Mouse (Mus musculus): ENCODE data around the gene Tmprss11b. TPM values are rescaled to one million over a fixed set of nuclear protein-coding genes. Genes with fewer than 3 reads are reported as not detected.
"Not testable (repeated sequence)": the region's sequence is repeated elsewhere in the genome, so short reads cannot be mapped to it uniquely, and the experiment has no call there.

Tmprss11b gene
- polyA plus RNA-seq (2015; fragmentation: Nextera tagmentation; extraction: Ambion mirVana): not detected in 2 replicates

- no peak within 1 kb of the TSS for H3K27ac ChIP-seq (replicated peaks)
- no peak within 1 kb of the TSS for H3K4me3 ChIP-seq
- no peaks in the 10 kb centered on the region for H3K9me3 ChIP-seq
- ATAC-seq (ENCODE audit: extremely low read depth, insufficient number of reproducible peaks, low FRiP score, low TSS enrichment): no peak
- no peaks in the 10 kb centered on the region for H3K4me1 ChIP-seq
- no peaks in the 10 kb centered on the region for H3K27me3 ChIP-seq (replicated peaks)
- no peak within 1 kb of the TSS for H3K4me2 ChIP-seq
- WGBS: 63% methylated on average over 5 of the region's 5 CpGs
- no peak within 1 kb of the TSS for H3K9ac ChIP-seq
- H3K36me3 ChIP-seq: no peaks in the 10 kb centered on the region
Measured at GRCm38 (mm10) chr5:86676262-86676661, at the start of gene Tmprss11b. Tmprss11b (minus strand) TSS chr5:86676362.

- H3K36me3 ChIP-seq: no peaks in the 10 kb centered on the region
- H3K9ac ChIP-seq: no peak overlapping the region
- no peaks in the 10 kb centered on the region for H3K27me3 ChIP-seq (replicated peaks)
- no peak overlapping the region for H3K4me3 ChIP-seq
- no peaks in the 10 kb centered on the region for H3K9me3 ChIP-seq
- ATAC-seq (ENCODE audit: extremely low read depth, insufficient number of reproducible peaks, low FRiP score, low TSS enrichment): no peak
- H3K27ac ChIP-seq (replicated peaks): no peak overlapping the region
- H3K4me1 ChIP-seq: no peaks in the 10 kb centered on the region
- H3K4me2 ChIP-seq: no peak overlapping the region
Measured at GRCm38 (mm10) chr5:86725021-86725420, 48.9 kb upstream of the Tmprss11b start.

- 31% methylated on average over 2 of the region's 2 CpGs for WGBS
- Histone ChIP-seq H3K9me3 (no peaks in the 10 kb centered on the region), H3K27me3 (replicated peaks) (no peaks in the 10 kb centered on the region), H3K4me2 (no peak overlapping the region), H3K27ac (replicated peaks) (no peak overlapping the region), H3K36me3 (no peaks in the 10 kb centered on the region), H3K4me3 (no peak overlapping the region), H3K4me1 (no peaks in the 10 kb centered on the region), H3K9ac (no peak overlapping the region)
- ATAC-seq (ENCODE audit: extremely low read depth, insufficient number of reproducible peaks, low FRiP score, low TSS enrichment): no peak
Measured at GRCm38 (mm10) chr5:86722820-86723460, 46.8 kb upstream of the Tmprss11b start.

- no peak for ATAC-seq (ENCODE audit: extremely low read depth, insufficient number of reproducible peaks, low FRiP score, low TSS enrichment)
- no peak overlapping the region for H3K9ac ChIP-seq
- H3K27ac ChIP-seq (replicated peaks): no peak overlapping the region
- H3K9me3 ChIP-seq: no peaks in the 10 kb centered on the region
- no peak overlapping the region for H3K4me2 ChIP-seq
- 73% methylated on average over 2 of the region's 2 CpGs for WGBS
- no peaks in the 10 kb centered on the region for H3K36me3 ChIP-seq
- H3K27me3 ChIP-seq (replicated peaks): no peaks in the 10 kb centered on the region
- no peaks in the 10 kb centered on the region for H3K4me1 ChIP-seq
- no peak overlapping the region for H3K4me3 ChIP-seq
Measured at GRCm38 (mm10) chr5:86714967-86715366, 38.8 kb upstream of the Tmprss11b start.

- Histone ChIP-seq H3K27me3 (replicated peaks) (no peaks in the 10 kb centered on the region), H3K9ac (no peak overlapping the region), H3K9me3 (no peaks in the 10 kb centered on the region), H3K4me2 (no peak overlapping the region), H3K4me1 (no peaks in the 10 kb centered on the region), H3K36me3 (no peaks in the 10 kb centered on the region), H3K4me3 (no peak overlapping the region), H3K27ac (replicated peaks) (no peak overlapping the region)
- WGBS: 70% methylated on average over 3 of the region's 3 CpGs
- no peak for ATAC-seq (ENCODE audit: extremely low read depth, insufficient number of reproducible peaks, low FRiP score, low TSS enrichment)
Measured at GRCm38 (mm10) chr5:86704923-86705322, 28.8 kb upstream of the Tmprss11b start.

- Histone ChIP-seq H3K27ac (replicated peaks) (no peak overlapping the region), H3K9me3 (no peaks in the 10 kb centered on the region), H3K27me3 (replicated peaks) (no peaks in the 10 kb centered on the region), H3K4me1 (no peaks in the 10 kb centered on the region), H3K36me3 (no peaks in the 10 kb centered on the region), H3K4me3 (no peak overlapping the region), H3K4me2 (no peak overlapping the region), H3K9ac (no peak overlapping the region)
- ATAC-seq (ENCODE audit: extremely low read depth, insufficient number of reproducible peaks, low FRiP score, low TSS enrichment): no peak
- 54% methylated on average over 4 of the region's 4 CpGs for WGBS
Measured at GRCm38 (mm10) chr5:86684667-86685066, 8.5 kb upstream of the Tmprss11b start.

GRCm38 (mm10) chr5:86649185-86649584 lies 27.0 kb downstream of the Tmprss11b start:
- 19% methylated on average over 4 of the region's 4 CpGs for WGBS
- ATAC-seq (ENCODE audit: extremely low read depth, insufficient number of reproducible peaks, low FRiP score, low TSS enrichment): not testable (repeated sequence)

GRCm38 (mm10) chr5:86640795-86641194 lies 35.4 kb downstream of the Tmprss11b start:
- Histone ChIP-seq H3K4me2 (no peak overlapping the region), H3K4me3 (no peak overlapping the region), H3K9ac (no peak overlapping the region), H3K4me1 (peaks cover 7% of the 10 kb centered on the region), H3K27me3 (replicated peaks) (0 out of 2 replicates have a peak, but pooled peaks cover 3% of the 10 kb centered on the region), H3K27ac (replicated peaks) (no peak overlapping the region), H3K36me3 (no peaks in the 10 kb centered on the region), H3K9me3 (no peaks in the 10 kb centered on the region)
- 14% methylated on average over 3 of the region's 3 CpGs for WGBS
- no peak; the same call in 1 of the 2 replicates for ATAC-seq (ENCODE audit: extremely low read depth, insufficient number of reproducible peaks, low FRiP score, low TSS enrichment)

More at GRCm38 (mm10) chr5:86649185-86649584, 27.0 kb downstream of the Tmprss11b start:
- H3K4me3 ChIP-seq; H3K4me1 ChIP-seq; H3K27ac ChIP-seq (replicated peaks); H3K4me2 ChIP-seq; H3K9me3 ChIP-seq; H3K36me3 ChIP-seq; H3K27me3 ChIP-seq (replicated peaks); H3K9ac ChIP-seq: not testable (repeated sequence)

GRCm38 (mm10) chr5:86632324-86632723 lies 43.8 kb downstream of the Tmprss11b start, which contains the start of gene Tmprss11f:
Tmprss11f (minus strand) TSS chr5:86632424.
- Histone ChIP-seq H3K4me1 (0 out of 2 replicates have a peak, but pooled peaks cover 2% of the 10 kb centered on the region), H3K4me3 (no peak within 1 kb of the TSS), H3K4me2 (no peak within 1 kb of the TSS), H3K9me3 (no peaks in the 10 kb centered on the region), H3K36me3 (no peaks in the 10 kb centered on the region), H3K27ac (replicated peaks) (no peak within 1 kb of the TSS), H3K9ac (no peak within 1 kb of the TSS), H3K27me3 (replicated peaks) (no peaks in the 10 kb centered on the region)
- ATAC-seq (ENCODE audit: extremely low read depth, insufficient number of reproducible peaks, low FRiP score, low TSS enrichment): no peak
- 69% methylated on average over 5 of the region's 5 CpGs for WGBS

- H3K9ac ChIP-seq: no peak overlapping the region
- WGBS: 40% methylated on average over 2 of the region's 2 CpGs
Measured at GRCm38 (mm10) chr5:86630700-86631099, 45.5 kb downstream of the Tmprss11b start.

GRCm38 (mm10) chr5:86621778-86622177 lies 54.4 kb downstream of the Tmprss11b start:
- Histone ChIP-seq H3K27me3 (replicated peaks) (no peaks in the 10 kb centered on the region), H3K9ac (no peak overlapping the region), H3K36me3 (no peaks in the 10 kb centered on the region), H3K4me1 (no peaks in the 10 kb centered on the region), H3K9me3 (no peaks in the 10 kb centered on the region), H3K4me3 (no peak overlapping the region), H3K4me2 (no peak overlapping the region), H3K27ac (replicated peaks) (no peak overlapping the region)
- 60% methylated on average over 1 of the region's 1 CpGs for WGBS
- ATAC-seq (ENCODE audit: extremely low read depth, insufficient number of reproducible peaks, low FRiP score, low TSS enrichment): no peak

More at GRCm38 (mm10) chr5:86630700-86631099, 45.5 kb downstream of the Tmprss11b start:
- Histone ChIP-seq H3K4me1 (0 out of 2 replicates have a peak, but pooled peaks cover 2% of the 10 kb centered on the region), H3K9me3 (no peaks in the 10 kb centered on the region), H3K27ac (replicated peaks) (no peak overlapping the region), H3K4me2 (no peak overlapping the region), H3K4me3 (no peak overlapping the region), H3K36me3 (no peaks in the 10 kb centered on the region), H3K27me3 (replicated peaks) (no peaks in the 10 kb centered on the region)
- no peak for ATAC-seq (ENCODE audit: extremely low read depth, insufficient number of reproducible peaks, low FRiP score, low TSS enrichment)
